Mouse (Mus musculus) heart, embryonic 15.5 days (tissue): ENCODE measurements at regions not wholly inside any gene's neighbourhood (a gene's known extent, or its start where the extent isn't known, plus 50 kb on each side); places are given as distances from the start of the nearest gene placed in this dataset.

Experiments
- ATAC-seq: fragments of 200-750 bp; cut with Nextera tagmentation; replicated peaks from 2 replicates; pipeline ENCODE4 v1.8.0; 2017; ENCODE audit warnings: low read depth, moderate TSS enrichment; ENCODE audit not compliant: insufficient number of reproducible peaks, insufficient read depth, low FRiP score
- H3K27ac ChIP-seq: fragments of 300-500 bp; sonication (generic); 2 replicates; pipeline ENCODE4 v1.5.1; 2015; ENCODE audit warnings: mild to moderate bottlenecking, inconsistent platforms
- H3K27me3 ChIP-seq: fragments of 300-500 bp; sonication (generic); 2 replicates; pipeline ENCODE4 v1.6.1; 2015; ENCODE audit warnings: inconsistent platforms
- H3K36me3 ChIP-seq: fragments of 300-500 bp; sonication (generic); 2 replicates; pipeline ENCODE4 v1.6.1; 2015; ENCODE audit warnings: mild to moderate bottlenecking, inconsistent platforms
- H3K4me1 ChIP-seq: fragments of 300-500 bp; sonication (generic); replicated peaks from 2 replicates; pipeline ENCODE4 v1.6.1; 2015; ENCODE audit warnings: inconsistent platforms
- H3K4me2 ChIP-seq: fragments of 300-500 bp; sonication (generic); 2 replicates; pipeline ENCODE4 v1.6.1; 2015; ENCODE audit warnings: inconsistent platforms, mild to moderate bottlenecking, moderate library complexity
- H3K4me3 ChIP-seq: fragments of 300-500 bp; sonication (generic); 2 replicates; pipeline ENCODE4 v1.5.1; 2015; ENCODE audit warnings: mild to moderate bottlenecking, inconsistent platforms
- H3K9ac ChIP-seq: fragments of 300-500 bp; sonication (generic); 2 replicates; pipeline ENCODE4 v1.6.1; 2015; ENCODE audit warnings: mild to moderate bottlenecking, inconsistent platforms
- H3K9me3 ChIP-seq: fragments of 300-500 bp; sonication (generic); replicated peaks from 2 replicates; pipeline ENCODE4 v1.6.1; 2016; ENCODE audit warnings: inconsistent platforms
- WGBS: fragments of 180-500 bp; shearing (Covaris S2); methylation state at CpG from one replicate; pipeline ENCODE4 v1.1.7; 2015; ENCODE audit warnings: mixed read lengths; 5-methylcytosine and 5-hydroxymethylcytosine counted together

GRCm38 (mm10) chr1:185519811-185520210 lies 65.2 kb downstream of the Slc30a10 start:
- no peak overlapping the region for H3K4me2 ChIP-seq
- no peaks in the 10 kb centered on the region for H3K36me3 ChIP-seq
- 31% methylated on average over 3 of the region's 3 CpGs for WGBS
- no peak overlapping the region for H3K27ac ChIP-seq
- no peak overlapping the region for H3K9ac ChIP-seq
- no peak for ATAC-seq
- H3K4me1 ChIP-seq = no peaks in the 10 kb centered on the region
- H3K4me3 ChIP-seq = no peak overlapping the region
- no peaks in the 10 kb centered on the region for H3K9me3 ChIP-seq
- H3K27me3 ChIP-seq = no peaks in the 10 kb centered on the region

GRCm38 (mm10) chr1:185524020-185524419 lies 69.4 kb downstream of the Slc30a10 start:
- Histone ChIP-seq H3K27ac (no peak overlapping the region), H3K9ac (no peak overlapping the region), H3K4me3 (no peak overlapping the region), H3K4me1 (no peaks in the 10 kb centered on the region), H3K36me3 (no peaks in the 10 kb centered on the region), H3K9me3 (no peaks in the 10 kb centered on the region), H3K27me3 (no peaks in the 10 kb centered on the region), H3K4me2 (no peak overlapping the region)
- WGBS = 63% methylated on average over 10 of the region's 10 CpGs
- no peak for ATAC-seq

GRCm38 (mm10) chr1:185533471-185533870 lies 78.8 kb downstream of the Slc30a10 start:
- WGBS = 97% methylated on average over 5 of the region's 5 CpGs
- H3K4me1 ChIP-seq = no peaks in the 10 kb centered on the region
- no peak overlapping the region for H3K27ac ChIP-seq
- no peaks in the 10 kb centered on the region for H3K27me3 ChIP-seq
- no peak overlapping the region for H3K4me3 ChIP-seq
- no peaks in the 10 kb centered on the region for H3K36me3 ChIP-seq
- no peaks in the 10 kb centered on the region for H3K9me3 ChIP-seq
- no peak overlapping the region for H3K4me2 ChIP-seq
- H3K9ac ChIP-seq = no peak overlapping the region
- ATAC-seq = no peak

GRCm38 (mm10) chr1:185534129-185534528 lies 79.5 kb downstream of the Slc30a10 start:
- H3K4me3 ChIP-seq = no peak overlapping the region
- no peaks in the 10 kb centered on the region for H3K27me3 ChIP-seq
- H3K9ac ChIP-seq = no peak overlapping the region
- no peaks in the 10 kb centered on the region for H3K9me3 ChIP-seq
- H3K27ac ChIP-seq = no peak overlapping the region
- WGBS = 81% methylated on average over 1 of the region's 1 CpGs
- H3K4me2 ChIP-seq = no peak overlapping the region
- H3K36me3 ChIP-seq = no peaks in the 10 kb centered on the region
- no peaks in the 10 kb centered on the region for H3K4me1 ChIP-seq
- no peak for ATAC-seq

- Histone ChIP-seq H3K9me3 (no peaks in the 10 kb centered on the region), H3K4me1 (no peaks in the 10 kb centered on the region), H3K4me2 (no peak overlapping the region), H3K27me3 (no peaks in the 10 kb centered on the region), H3K27ac (no peak overlapping the region), H3K4me3 (no peak overlapping the region), H3K9ac (no peak overlapping the region), H3K36me3 (no peaks in the 10 kb centered on the region)
- ATAC-seq = no peak
- WGBS = 68% methylated on average over 6 of the region's 6 CpGs
Measured at GRCm38 (mm10) chr1:185535321-185535720, 80.7 kb downstream of the Slc30a10 start.

GRCm38 (mm10) chr1:185537236-185537635 lies 82.6 kb downstream of the Slc30a10 start:
- Histone ChIP-seq H3K27ac (no peak overlapping the region), H3K9ac (no peak overlapping the region), H3K4me3 (no peak overlapping the region), H3K4me1 (no peaks in the 10 kb centered on the region), H3K9me3 (no peaks in the 10 kb centered on the region), H3K27me3 (no peaks in the 10 kb centered on the region), H3K36me3 (no peaks in the 10 kb centered on the region), H3K4me2 (no peak overlapping the region)
- ATAC-seq = no peak
- 80% methylated on average over 4 of the region's 4 CpGs for WGBS

- Histone ChIP-seq H3K9me3 (no peaks in the 10 kb centered on the region), H3K4me3 (no peak overlapping the region), H3K27me3 (no peaks in the 10 kb centered on the region), H3K9ac (no peak overlapping the region), H3K4me2 (no peak overlapping the region), H3K27ac (no peak overlapping the region), H3K36me3 (no peaks in the 10 kb centered on the region), H3K4me1 (no peaks in the 10 kb centered on the region)
- WGBS = 54% methylated on average over 1 of the region's 1 CpGs
- no peak for ATAC-seq
Measured at GRCm38 (mm10) chr1:185539458-185539857, 84.8 kb downstream of the Slc30a10 start.

GRCm38 (mm10) chr1:185546346-185546745 lies 91.7 kb downstream of the Slc30a10 start:
- Histone ChIP-seq H3K4me3 (no peak overlapping the region), H3K4me1 (no peaks in the 10 kb centered on the region), H3K9ac (no peak overlapping the region), H3K27ac (no peak overlapping the region), H3K9me3 (no peaks in the 10 kb centered on the region), H3K27me3 (no peaks in the 10 kb centered on the region), H3K36me3 (no peaks in the 10 kb centered on the region), H3K4me2 (no peak overlapping the region)
- ATAC-seq = no peak

- 48% methylated on average over 9 of the region's 9 CpGs for WGBS
- Histone ChIP-seq H3K27ac (no peak overlapping the region), H3K9me3 (no peaks in the 10 kb centered on the region), H3K4me2 (no peak overlapping the region), H3K9ac (no peak overlapping the region), H3K4me3 (no peak overlapping the region), H3K27me3 (no peaks in the 10 kb centered on the region), H3K36me3 (no peaks in the 10 kb centered on the region), H3K4me1 (no peaks in the 10 kb centered on the region)
- no peak for ATAC-seq
Measured at GRCm38 (mm10) chr1:185572761-185573530, 118.3 kb downstream of the Slc30a10 start.

- Histone ChIP-seq H3K27ac (no peak overlapping the region), H3K4me1 (no peaks in the 10 kb centered on the region), H3K4me3 (no peak overlapping the region), H3K27me3 (no peaks in the 10 kb centered on the region), H3K9me3 (no peaks in the 10 kb centered on the region; the same call in 1 of the 2 replicates), H3K36me3 (no peaks in the 10 kb centered on the region), H3K9ac (no peak overlapping the region), H3K4me2 (no peak overlapping the region)
- ATAC-seq = no peak
- 46% methylated on average over 4 of the region's 4 CpGs for whole genome bisulfite sequencing
Measured at GRCm38 (mm10) chr1:185574978-185575377, 120.3 kb downstream of the Slc30a10 start.

GRCm38 (mm10) chr1:185579824-185580223 lies 125.2 kb downstream of the Slc30a10 start:
- ATAC-seq = no peak
- Histone ChIP-seq H3K4me3 (no peak overlapping the region), H3K4me2 (no peak overlapping the region), H3K9me3 (no peaks in the 10 kb centered on the region; the same call in 1 of the 2 replicates), H3K36me3 (no peaks in the 10 kb centered on the region), H3K4me1 (no peaks in the 10 kb centered on the region), H3K27ac (no peak overlapping the region), H3K27me3 (no peaks in the 10 kb centered on the region), H3K9ac (no peak overlapping the region)
- 73% methylated on average over 1 of the region's 1 CpGs for WGBS

GRCm38 (mm10) chr1:185585191-185585870 lies 130.7 kb downstream of the Slc30a10 start:
- H3K27ac ChIP-seq = no peak overlapping the region
- 70% methylated on average over 6 of the region's 6 CpGs for WGBS
- no peaks in the 10 kb centered on the region for H3K36me3 ChIP-seq
- H3K9ac ChIP-seq = no peak overlapping the region
- H3K4me1 ChIP-seq = no peaks in the 10 kb centered on the region; the same call in none of the 2 replicates
- no peak overlapping the region for H3K4me3 ChIP-seq
- H3K9me3 ChIP-seq = no peaks in the 10 kb centered on the region
- no peaks in the 10 kb centered on the region for H3K27me3 ChIP-seq
- H3K4me2 ChIP-seq = no peak overlapping the region
- no peak for ATAC-seq
